Mouse (Mus musculus) small intestine, adult 2 months (tissue): ENCODE measurements around the gene Fam222b.

Experiments
- CTCF ChIP-seq: fragments of 200-500 bp; IDR thresholded peaks from 2 replicates; pipeline ENCODE4 v1.5.1; 2012; ENCODE audit warnings: low read depth, mild to moderate bottlenecking, control low read depth, inconsistent platforms, low read length, moderate library complexity, mixed read lengths; ENCODE audit not compliant: insufficient replicate concordance, insufficient read length; ENCODE audit errors: extremely low read depth
- POLR2A ChIP-seq: fragments of 200-500 bp; IDR thresholded peaks from 2 replicates; pipeline ENCODE4 v1.6.1; 2012; ENCODE audit warnings: low read depth, mild to moderate bottlenecking, control low read depth, inconsistent platforms, low read length, moderate library complexity

DNA sequence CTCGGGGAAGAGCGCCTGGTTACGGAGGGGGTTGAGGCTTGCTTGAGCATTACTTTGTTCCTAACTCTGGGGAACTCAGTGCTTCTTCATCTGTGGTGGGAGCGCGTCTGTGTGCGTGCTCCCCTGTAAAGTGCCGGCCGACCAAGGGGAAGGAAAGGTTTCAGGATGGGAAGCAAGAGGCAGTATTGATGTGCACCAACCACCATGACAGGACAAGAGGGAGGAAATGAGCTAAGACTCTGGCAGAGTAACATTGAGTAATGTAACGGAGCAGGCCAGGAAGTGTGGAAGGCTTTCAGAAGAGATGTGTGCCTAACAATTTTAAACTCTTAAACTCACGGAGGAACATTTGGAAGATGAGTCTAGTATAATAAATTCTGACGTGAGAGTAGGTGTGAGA, 6.3 kb downstream of the Fam222b start:
- TF ChIP-seq CTCF (no peak), POLR2A (no peak)
